Mouse (Mus musculus) right cerebral cortex, postnatal 14 days (tissue): ENCODE data around the gene Wee2.

ENCODE experiments used
- DNase-seq: peaks from one replicate; pipeline ENCODE4 v3.0.0; 2022

Wee2 gene

GRCm38 (mm10) chr6:40438936-40439335 is at the start of gene Wee2:
Gene Wee2, plus strand, starts transcription at chr6:40439088.
- no peak for DNase-seq

DNA sequence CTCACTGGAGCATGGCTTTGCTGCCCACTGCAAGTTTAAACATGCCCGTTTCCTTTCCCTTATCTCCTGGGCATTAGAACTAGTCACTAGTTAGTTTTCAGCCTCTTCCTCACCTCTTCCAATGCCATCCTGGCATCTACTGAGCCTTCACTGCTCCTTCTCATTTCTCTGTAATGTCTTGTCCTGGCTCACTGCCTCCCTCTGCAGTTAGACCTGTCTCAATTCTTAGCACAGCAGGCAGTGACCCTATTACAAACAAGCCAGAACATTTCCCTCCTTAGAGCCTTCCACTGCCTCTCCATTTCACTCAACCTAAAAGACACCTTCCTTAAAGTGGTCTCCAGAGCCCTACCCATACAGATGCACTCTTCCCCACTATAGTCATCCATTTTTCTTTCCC is 47.9 kb upstream of the Wee2 start:
- no peak for DNase-seq

- DNase-seq: peak; percentile 83
These were observed 45.7 kb upstream of the Wee2 start for GRCm38 (mm10) chr6:40393213-40393612.

DNA sequence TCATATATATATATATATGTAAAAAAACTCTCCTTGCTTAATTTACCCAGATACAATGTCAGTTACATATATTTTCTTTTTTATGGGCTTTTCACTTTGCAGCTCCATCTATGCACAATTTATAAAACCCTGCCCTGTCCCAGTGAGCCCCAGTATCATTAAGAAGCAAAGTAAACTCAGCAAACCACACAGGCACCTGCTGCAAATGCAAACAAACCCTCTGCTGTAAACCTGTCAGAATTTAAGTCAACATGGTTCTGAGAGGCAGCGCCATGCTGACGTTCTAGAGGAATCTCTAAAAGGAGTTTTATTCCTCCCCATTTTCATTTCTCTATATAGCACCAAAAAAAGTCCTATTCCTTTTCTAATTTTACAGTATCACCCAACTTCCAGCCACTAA is 36.9 kb upstream of the Wee2 start:
- DNase-seq: no peak

DNA sequence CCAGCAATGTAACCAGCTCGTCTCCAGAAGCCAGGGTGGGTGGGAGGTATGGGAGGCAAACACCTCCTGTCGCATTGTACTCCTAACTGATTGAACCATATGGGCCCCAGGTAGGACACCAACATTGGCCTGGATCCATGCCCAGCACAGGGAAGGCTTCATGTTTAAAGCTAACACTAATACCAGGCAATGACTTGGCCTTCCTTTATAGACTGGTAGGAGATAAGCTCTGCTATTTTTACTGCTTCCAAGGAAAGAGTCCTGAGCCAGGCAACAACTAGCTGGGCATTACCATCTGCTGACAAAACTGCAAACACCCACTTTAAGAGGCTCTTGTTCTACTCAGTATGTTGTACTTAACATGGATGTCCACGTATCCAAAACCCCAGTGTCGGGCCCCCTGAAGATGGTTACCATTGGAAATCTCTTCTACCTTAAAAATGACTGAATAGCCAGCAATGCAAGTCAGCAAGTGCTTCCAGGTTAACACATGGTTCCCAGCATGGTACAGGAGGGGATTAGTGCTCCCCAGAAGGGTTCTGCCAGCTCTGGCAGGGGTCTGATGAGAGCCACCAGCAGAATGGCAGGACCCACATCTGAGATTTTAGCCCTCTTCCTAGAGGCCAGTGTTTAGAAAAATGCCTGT is 35.1 kb upstream of the Wee2 start:
- DNase-seq: peak; percentile 28

GRCm38 (mm10) chr6:40411085-40411484 is 27.8 kb upstream of the Wee2 start:
- DNase-seq: no peak

DNA sequence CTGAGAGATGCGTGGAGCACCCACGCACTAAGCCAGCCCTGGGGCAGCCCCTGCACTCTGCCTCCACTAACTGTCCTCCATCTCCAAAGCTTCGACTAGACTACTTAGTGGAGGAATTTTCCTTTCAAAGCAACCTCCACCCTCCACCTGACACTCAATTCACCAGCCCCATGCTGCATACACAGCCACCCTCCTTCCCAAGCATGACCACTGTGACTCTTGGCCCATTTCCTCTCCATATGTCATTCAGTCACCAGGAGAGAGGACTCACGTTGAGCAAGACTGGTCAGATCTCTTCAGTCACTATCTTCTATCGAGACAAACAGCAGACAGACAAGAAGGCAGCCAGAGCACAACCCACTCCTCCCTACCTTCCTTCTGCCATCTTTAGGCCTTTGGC is 25.8 kb upstream of the Wee2 start:
- DNase-seq: no peak

DNA sequence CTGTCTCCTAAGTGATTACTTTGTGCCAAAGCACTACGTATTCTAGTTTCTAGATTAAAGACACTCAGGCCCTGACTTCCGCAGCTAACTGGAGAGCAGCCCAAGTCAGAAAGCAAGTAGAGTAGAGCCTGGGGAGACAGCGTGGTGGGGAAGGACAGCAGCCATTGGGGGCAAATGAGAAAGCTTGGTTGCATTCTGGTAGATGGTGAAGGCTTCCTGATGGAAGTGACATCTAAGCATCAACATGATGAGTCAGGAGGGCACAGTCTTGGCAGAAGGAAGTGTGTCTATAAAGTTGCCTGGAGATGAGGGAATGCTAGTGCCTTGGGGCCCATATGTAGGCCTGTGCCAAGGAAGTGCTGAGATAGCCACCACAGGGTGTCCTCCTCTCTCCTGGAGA is 25.3 kb upstream of the Wee2 start:
- no peak for DNase-seq

DNA sequence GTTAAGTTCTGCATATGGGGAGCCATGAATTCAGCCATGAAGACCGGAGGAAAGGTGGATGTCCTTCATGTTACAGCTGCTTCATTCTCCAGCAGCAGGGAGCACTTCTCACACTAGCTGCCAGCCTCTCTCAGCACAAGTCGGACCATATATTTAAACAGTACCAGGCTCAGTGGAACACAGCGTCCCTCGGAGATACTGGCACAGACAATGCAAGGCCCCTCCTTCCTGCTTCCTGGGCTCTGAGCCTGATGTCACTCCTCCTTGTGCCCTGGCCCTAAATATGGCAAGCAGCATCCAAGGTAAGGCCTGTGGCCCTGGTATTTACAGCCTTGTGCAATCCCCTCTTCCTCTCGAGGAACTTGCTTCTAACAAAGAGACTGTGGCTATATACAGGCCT is 23.1 kb upstream of the Wee2 start:
- DNase-seq: no peak

- no peak for DNase-seq
These were observed 20.5 kb upstream of the Wee2 start for GRCm38 (mm10) chr6:40418386-40418785.

DNA sequence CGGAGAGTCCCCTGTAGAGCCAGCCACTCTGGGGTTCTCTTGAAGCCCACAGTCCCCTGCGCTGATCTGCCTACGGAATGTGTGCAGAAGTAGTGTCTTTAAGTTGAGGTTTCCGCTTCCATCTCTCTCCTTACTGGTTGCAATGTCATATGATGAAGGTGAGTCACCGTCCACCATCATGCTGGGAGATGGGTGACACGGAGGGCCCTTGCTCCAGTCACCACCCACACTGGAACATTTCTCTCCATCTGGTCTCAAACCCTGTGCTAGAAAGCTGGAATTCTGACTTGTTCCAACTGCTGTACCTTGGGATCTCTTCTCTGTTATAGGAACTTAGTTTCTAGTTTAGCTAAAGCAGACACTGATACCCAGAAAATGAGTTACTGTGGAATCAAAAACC is 17.8 kb upstream of the Wee2 start:
- DNase-seq: no peak

- DNase-seq: no peak
These were observed 15.9 kb upstream of the Wee2 start for GRCm38 (mm10) chr6:40423013-40423412.

DNA sequence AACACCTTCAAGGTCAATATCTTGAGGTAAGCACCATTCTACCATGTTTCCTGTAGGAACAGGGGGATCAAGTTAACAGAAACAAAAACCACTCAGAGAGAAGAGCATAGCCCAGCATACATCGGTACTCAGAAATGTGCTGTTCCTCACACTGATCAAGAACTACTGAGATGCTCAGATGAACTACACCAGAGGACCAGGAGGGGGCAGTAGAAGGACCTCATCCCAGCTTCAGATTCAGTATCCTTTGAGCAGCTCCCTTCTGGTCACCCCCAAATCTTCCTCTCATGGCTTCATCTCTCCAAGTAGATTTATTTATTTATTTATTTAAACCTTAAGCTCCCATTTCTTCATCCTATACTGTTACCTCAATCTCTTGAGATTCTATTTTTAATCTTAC is 15.1 kb upstream of the Wee2 start:
- DNase-seq: no peak

- DNase-seq: no peak
These were observed 11.4 kb upstream of the Wee2 start for GRCm38 (mm10) chr6:40427441-40427840.

DNA sequence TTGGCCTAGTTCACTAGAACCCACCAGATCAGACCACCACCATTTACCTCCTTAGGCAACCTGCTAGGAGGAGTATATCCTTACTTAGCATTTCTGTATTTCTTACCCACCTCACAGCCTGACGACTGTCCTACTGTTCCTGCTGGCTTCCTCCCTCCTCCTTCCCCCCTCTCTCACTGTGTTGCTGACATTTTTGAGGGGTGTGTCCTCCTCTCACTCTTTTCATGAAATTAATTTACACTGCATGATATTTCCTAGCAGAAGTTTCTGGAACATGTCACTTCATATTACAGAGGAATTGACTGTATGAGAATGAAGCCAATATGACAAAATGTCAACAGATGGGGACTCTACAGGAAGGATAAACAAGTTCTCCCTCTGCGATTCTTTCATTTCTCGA is 10.2 kb upstream of the Wee2 start:
- no peak for DNase-seq

GRCm38 (mm10) chr6:40429521-40429931 is 9.4 kb upstream of the Wee2 start:
- no peak for DNase-seq

- no peak for DNase-seq
These were observed 8.6 kb upstream of the Wee2 start for GRCm38 (mm10) chr6:40430251-40430650.

DNA sequence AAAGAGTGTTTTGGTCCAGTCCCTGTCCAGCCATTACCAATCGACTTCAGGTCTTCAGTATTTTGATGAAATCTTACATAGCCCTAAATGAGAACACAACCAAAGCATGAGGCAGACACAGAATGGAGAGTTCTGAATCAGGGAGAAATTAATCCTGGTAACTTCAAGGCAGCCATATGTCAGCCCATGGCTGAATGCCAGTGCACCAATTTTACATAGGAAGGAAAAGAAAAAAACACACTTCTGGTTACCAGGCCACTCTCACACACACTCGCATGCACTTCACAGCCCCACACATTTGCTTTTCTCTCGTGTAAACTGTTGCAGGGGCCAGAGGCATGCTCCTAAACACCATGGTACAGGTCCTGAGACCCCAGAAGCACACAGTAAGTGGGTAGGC is 8.0 kb upstream of the Wee2 start:
- no peak for DNase-seq

GRCm38 (mm10) chr6:40431356-40431755 is 7.5 kb upstream of the Wee2 start:
- no peak for DNase-seq

DNA sequence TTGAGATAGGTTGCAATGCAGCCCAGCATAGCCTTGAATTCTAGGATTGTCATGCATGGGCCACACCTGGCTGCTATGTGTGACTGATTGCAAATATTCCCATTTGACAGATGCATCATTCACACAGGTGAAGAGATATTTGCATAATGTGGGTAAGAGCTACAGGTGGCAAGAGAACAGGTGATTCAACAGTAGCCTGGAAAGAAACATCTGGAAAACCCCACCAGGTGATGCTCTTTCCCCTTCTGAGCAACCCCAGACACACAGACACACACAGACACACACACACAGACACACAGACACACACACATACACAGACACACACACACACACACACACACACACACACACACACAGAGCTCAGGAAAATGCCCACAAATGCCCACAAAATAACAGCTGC is 7.1 kb upstream of the Wee2 start:
- DNase-seq: no peak

GRCm38 (mm10) chr6:40432346-40433275 is 6.3 kb upstream of the Wee2 start:
- peak; percentile 55 for DNase-seq

DNA sequence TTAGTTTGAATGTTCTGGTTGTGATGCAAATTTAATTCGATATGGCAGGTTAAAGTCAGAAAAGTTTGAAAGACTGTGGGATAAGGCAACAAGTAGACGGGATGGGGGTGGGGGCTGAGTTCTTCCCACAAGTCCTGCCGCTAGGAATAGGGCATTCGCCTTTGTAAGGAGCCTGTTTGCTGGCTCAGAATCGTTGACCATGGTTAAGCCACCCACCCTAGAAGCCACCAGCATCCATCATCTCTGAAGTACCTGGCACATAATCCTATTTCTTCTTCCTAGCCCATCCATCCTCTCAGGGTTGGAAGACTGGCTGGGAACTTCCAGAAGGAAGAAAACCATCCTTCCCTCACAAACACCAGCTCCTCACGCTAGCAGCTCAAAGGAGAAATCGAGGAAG is 4.2 kb upstream of the Wee2 start:
- DNase-seq: no peak

GRCm38 (mm10) chr6:40435151-40436046 is 3.5 kb upstream of the Wee2 start:
- DNase-seq: peak; percentile 66
